Mouse (Mus musculus) large intestine, adult 2 months (tissue): ENCODE measurements around the gene Traf3ip3. TPM values are rescaled to one million over a fixed set of nuclear protein-coding genes. Genes with fewer than 3 reads are reported as not detected.

Experiments
- DNase-seq: peaks from one replicate; pipeline ENCODE4 v3.0.0-alpha.2; 2012; ENCODE audit warnings: low read depth, low spot score
- WGBS: fragments of 180-500 bp; shearing (Covaris S2); methylation state at CpG from one replicate; pipeline ENCODE4 v1.1.7; 2018; 5-methylcytosine and 5-hydroxymethylcytosine counted together
- polyA plus RNA-seq: library from polyadenylated mRNA; depleted of rRNA; stranded (reverse); fragments of >200 nt; gene quantifications from 2 replicates; pipeline ENCODE4 v1.2.3, GENCODE M21; 2012

Traf3ip3 gene
- polyA plus RNA-seq, 1 experiment: 6.1 TPM

DNA sequence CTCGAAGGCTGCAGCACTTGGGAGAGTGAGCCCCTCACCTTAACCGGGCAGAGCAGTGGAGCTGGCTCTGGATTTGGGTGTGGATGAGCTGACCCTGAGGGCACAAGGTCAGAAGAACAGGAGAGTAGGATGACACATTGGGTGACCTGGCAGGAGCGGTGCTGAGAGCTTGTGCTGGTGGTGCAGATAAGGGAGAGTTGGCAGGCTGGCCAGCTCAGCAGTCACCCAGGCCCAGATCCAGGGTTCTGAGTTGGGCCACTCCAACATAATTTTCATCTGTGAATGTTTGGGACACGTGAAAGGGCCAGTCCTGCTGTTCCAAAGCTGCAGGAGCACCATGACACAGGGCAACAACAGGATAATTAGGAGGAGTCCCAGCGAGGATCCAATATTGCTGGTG is 9.9 kb upstream of the Traf3ip3 start:
- DNase-seq: no peak
- 63% methylated on average over 5 of the region's 5 CpGs for WGBS

DNA sequence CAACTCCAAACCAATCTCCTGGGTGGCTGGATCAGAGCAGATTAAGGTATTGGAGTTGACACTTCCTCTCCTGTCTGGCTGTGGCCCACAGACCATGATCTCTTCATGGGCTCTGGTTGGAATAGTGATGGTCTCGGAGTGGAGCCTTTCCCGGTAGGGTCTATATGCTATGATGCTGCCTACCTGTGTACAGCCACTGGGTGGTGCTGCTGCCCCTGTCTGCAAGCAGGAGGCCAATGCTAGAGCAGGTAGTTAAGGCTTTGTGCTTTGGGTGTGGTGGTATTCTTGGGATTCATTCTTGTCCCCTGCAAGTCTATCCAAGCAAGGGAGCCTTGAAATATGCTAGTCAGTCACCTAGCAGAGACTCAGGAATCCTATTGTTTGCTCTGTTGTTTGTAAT is 6.7 kb upstream of the Traf3ip3 start:
- WGBS: 40% methylated on average over 2 of the region's 2 CpGs
- DNase-seq: no peak

DNA sequence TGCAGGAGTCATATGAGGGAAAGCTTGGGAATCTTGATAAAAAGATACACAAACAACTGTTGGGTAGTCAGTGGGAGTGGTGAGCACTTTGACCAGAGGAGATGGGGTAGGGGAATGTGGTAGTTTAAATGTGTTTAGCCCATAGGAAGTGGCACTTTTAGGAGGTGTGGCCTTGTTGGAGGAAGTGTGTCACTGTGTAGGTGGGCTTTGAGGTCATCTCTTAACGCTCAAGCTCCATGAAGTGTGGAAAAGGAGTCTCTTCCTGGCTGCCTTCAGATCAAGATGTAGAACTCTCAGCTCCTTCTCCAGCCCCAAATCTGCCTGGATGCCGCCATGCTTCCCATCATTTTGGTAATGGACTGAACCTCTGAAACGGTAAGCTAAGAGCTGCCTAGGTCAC is 6.0 kb upstream of the Traf3ip3 start, which contains the start of gene Lamb3:
TSS of gene Lamb3 (plus strand) at position 197 of the 400 bp plus-strand sequence.
- WGBS: 79% methylated on average over 3 of the region's 3 CpGs
- no peak for DNase-seq

DNA sequence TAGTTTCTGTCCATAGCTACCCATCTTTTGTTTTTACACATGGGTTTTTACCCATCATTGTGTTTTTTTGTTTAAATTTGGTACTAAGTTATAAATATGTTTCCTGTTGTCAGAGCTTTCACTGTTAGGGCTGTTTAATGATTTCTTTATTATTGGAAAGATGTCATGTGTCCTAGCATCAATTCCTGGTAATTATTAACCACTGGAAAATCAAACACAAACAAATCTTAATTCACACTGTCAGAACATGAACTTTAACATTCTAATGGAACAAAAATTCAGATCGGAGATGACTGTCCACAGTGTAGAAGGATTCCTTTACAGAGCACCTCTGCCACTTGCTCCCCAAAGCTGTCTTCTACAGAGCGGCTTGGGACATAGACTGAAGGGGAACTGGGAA is 3.9 kb upstream of the Traf3ip3 start:
- WGBS: 68% methylated on average over 2 of the region's 2 CpGs
- no peak for DNase-seq

- DNase-seq: no peak
- 72% methylated on average over 2 of the region's 2 CpGs for WGBS
Measured at GRCm38 (mm10) chr1:193203821-193204220, 2.3 kb upstream of the Traf3ip3 start.

DNA sequence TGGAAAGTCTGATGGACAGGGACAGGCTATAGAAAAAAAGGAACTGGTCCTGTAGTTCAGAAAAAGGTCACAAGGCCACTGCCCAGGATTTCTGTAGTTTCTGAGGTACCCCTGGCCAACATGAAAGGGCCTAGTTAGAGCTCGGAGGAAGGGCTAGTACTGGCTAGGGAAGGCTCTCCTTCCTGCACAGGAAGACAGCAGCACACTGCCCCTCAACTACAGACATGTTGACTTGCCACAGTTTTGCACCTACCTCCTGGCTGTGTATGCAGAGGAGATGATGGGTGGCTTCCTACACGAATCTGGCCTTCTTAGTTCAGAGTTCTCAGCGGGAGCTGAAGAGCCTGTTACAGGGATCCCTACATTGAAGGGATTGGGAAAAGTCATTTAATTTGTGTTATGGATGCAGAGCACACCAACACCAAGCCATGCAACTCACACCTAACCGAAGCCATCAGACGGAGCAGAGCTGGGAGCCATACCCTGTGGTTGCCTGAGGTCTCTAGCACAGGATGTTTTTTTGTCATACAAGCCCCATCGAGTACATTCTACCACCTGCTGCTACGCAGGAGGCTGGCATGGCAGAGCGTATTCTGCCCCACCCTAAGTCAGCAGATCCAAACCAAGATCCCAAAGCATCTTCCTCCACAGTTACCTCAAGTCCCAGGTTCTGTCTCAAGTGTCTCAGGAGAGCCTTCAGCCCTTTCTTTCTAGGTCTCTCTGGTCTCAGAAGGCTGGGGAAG is 692 bp downstream of the Traf3ip3 start:
- no peak for DNase-seq
- WGBS: 76% methylated on average over 8 of the region's 8 CpGs

DNA sequence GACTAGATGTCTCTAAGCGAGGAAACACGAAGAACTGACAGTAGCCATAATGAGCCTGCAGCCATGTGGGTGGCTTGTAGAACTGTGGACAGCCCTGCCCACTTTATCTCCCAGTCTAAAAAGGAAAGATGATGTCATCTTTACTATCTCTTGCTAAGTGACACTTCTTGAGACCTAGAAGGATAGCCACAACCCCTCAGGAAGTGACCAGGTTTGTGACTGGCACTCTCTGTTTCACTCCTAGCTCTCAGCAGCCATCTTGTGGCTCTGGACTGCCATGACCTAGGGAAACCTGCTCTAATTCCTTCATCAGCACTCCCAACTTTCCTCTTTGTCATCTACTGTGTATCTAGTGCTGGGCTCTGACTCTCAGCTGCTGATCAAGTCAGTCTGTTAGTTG is 3.2 kb downstream of the Traf3ip3 start:
- 95% methylated on average over 2 of the region's 2 CpGs for WGBS

GRCm38 (mm10) chr1:193197494-193198205 is 3.9 kb downstream of the Traf3ip3 start:
- WGBS: 85% methylated on average over 18 of the region's 18 CpGs
- no peak for DNase-seq

More for the DNA sequence above, 3.2 kb downstream of the Traf3ip3 start:
- DNase-seq: no peak

GRCm38 (mm10) chr1:193195169-193195810 is 6.2 kb downstream of the Traf3ip3 start:
- DNase-seq: no peak
- WGBS: 75% methylated on average over 3 of the region's 3 CpGs

DNA sequence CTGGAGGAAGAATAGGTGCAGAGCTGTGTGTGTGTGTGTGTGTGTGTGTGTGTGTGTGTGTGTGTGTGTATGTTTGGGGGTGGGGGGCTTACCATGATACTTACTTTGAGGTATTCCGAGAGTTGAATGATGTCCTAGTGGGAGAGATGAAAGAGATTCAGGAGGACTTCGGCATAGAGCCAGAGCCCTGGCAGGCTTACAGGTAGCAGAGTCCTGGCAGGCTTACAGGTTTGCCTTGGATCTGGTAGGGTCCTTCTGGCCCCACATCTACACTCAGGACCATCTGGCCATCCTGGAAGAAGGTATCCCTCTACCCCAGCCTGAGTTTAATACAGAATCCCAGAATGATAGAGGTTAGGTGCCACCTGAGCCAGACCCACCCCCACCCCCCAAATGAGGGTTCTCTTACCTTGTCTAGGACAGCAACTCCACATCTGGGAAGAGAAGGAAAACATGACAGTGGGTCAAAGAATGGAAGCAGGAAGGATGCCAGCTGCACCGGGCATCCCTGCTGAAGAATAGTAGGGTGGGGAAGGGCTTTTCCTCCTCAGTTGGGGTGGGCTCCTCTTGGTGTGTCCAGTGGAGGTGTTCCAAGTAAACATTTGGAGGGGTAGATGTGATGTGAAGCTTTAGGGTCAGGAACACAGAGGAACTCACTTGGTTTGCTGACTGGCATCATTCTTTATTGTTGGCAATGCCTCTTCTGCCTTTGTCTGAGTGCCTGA is 6.9 kb downstream of the Traf3ip3 start:
- no peak for DNase-seq
- 78% methylated on average over 3 of the region's 3 CpGs for WGBS

GRCm38 (mm10) chr1:193191675-193192283 is 9.7 kb downstream of the Traf3ip3 start:
- 77% methylated on average over 7 of the region's 7 CpGs for WGBS
- DNase-seq: no peak

DNA sequence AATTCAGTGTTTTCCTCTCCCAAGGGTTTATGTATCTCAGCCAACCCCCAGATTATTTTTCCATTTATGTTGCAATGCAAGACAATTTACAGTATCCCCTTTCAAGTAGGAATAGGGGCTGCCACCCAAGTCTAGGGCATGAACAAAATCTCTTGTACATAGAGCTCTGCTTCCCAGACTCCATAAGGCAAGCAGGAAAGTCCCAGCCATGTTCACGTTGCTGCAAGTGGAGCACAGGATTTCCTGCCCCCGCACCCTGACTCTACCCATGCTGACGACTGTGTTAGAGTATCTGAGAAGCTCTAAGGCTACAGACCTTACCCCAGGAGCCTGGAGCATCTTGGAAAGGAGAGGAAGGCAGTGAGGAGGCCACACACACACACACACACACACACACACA is 11.7 kb downstream of the Traf3ip3 start:
- 23% methylated on average over 3 of the region's 3 CpGs for WGBS
- no peak for DNase-seq

GRCm38 (mm10) chr1:193189151-193189621 is 12.3 kb downstream of the Traf3ip3 start:
- 9% methylated on average over 9 of the region's 9 CpGs for WGBS
- no peak for DNase-seq

DNA sequence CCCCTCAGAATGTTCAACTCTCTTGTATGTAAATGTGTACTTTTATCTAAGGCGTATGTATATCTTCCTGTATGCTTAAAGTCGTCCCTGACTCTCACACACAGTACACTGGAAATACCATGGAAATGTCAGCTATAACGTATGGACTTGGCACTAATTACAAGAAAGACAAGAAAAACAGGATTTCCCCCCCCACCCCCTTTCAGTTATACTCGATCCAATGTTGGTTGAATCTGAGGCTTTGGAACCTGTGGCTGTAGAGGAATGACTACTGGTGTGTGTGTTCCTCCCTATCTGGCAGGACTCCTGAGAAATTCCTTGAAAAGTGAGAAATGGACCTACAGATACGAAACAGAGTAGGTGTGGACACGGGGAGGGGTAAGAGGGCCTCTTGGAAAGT is 13.2 kb downstream of the Traf3ip3 start:
- DNase-seq: no peak
- 37% methylated on average over 6 of the region's 6 CpGs for WGBS

DNA sequence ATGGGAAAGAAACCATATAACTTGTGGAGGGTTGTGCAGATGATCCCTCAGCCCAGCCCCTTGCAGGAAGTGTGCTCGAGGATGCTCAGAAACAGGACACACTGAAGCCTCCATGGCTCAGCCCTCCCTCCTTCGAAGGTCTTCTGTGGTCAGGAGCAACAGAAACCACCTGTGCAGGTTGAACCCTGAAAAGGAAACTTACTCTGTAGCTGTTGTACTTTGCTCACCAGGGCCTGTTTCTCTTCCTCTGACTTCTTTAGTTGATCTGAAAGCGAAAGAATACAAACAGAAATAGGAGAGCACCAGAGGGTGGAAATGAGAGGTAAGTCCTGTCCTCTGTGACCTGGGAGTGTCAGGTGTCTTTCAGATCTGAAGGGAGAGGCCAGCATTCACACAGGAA is 20.4 kb downstream of the Traf3ip3 start:
- no peak for DNase-seq
- 23% methylated on average over 3 of the region's 3 CpGs for WGBS

GRCm38 (mm10) chr1:193174143-193174733 is 27.3 kb downstream of the Traf3ip3 start:
- DNase-seq: no peak
- 42% methylated on average over 13 of the region's 13 CpGs for WGBS

GRCm38 (mm10) chr1:193173810-193174129 is 27.7 kb downstream of the Traf3ip3 start:
- DNase-seq: no peak
- WGBS: 5% methylated on average over 9 of the region's 9 CpGs

GRCm38 (mm10) chr1:193172991-193173809 is 28.3 kb downstream of the Traf3ip3 start:
- peak; percentile 99 for DNase-seq
- 1% methylated on average over 48 of the region's 48 CpGs for WGBS
